Mouse (Mus musculus) neutrophil, adult 5-6 weeks (primary cell): ENCODE results near the gene Rnf185. TPM values are rescaled to one million over a fixed set of nuclear protein-coding genes. Genes with fewer than 3 reads are reported as not detected.

Experiments
- ATAC-seq: fragments of 151-379, 151-347 bp; 2 replicates; pipeline ENCODE4 v1.8.0; 2017; ENCODE audit warnings: mild to moderate bottlenecking, moderate TSS enrichment; ENCODE audit not compliant: insufficient number of reproducible peaks, poor library complexity, low FRiP score, severe bottlenecking; ENCODE audit errors: extremely low read depth
- total RNA-seq: library from RNA; stranded (forward); fragments of 200-1000 nt; gene quantifications from 2 replicates; pipeline ENCODE4 v1.2.3, GENCODE M21; 2017

Rnf185 gene
- total RNA-seq, 1 experiment from 2014 or later: 22.3 TPM

GRCm38 (mm10) chr11:3370928-3371598 lies 81.1 kb downstream of the Rnf185 start:
- peak; percentile 87 for ATAC-seq

- no peak for ATAC-seq
These were observed 82.0 kb downstream of the Rnf185 start for GRCm38 (mm10) chr11:3370162-3370561.

DNA sequence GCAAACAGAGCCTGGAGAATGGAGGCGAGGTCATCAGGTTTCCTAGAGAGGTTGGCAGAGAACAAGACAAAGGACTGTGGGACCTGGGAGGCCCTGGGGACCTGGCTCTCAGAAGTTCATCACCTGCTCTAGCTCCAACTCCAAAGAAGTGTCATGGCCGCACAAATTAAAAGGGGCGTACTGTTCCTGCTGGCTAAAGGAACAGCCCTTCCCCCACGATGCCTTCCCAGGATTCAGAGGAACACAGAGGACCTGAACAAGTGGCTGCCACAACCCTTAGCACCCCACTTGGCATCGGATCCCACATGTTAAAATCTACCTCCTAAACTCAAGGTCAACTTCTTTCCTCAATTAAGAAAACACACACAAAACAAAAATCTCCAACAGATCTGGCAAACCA lies 82.7 kb downstream of the Rnf185 start:
- ATAC-seq: no peak

GRCm38 (mm10) chr11:3368983-3369382 lies 83.2 kb downstream of the Rnf185 start:
- ATAC-seq: no peak

DNA sequence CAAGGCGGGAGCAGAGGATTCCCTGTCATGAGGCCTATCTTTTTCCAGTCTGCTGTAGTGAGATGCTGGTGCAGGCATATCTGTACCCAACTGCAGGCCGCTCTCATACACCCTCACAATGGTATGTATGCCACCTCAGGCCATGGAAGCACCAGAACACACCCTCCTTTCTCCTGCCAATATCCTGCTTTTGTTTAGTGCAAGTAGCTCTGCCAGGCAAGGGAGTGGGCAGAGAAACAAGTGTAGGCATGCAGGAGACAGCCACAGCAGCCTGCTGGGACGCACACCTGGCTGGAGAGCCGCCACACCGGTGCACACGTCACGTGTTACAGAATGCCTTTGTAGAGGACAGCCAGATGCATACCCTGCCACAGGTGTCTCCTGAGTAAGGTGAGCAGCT lies 85.8 kb downstream of the Rnf185 start:
- no peak for ATAC-seq

Other genes with a start within 250 kb of the Rnf185 start
- gene Eif4enif1, start 250.0 kb downstream of the Rnf185 start, total RNA-seq: 75.0 and 81.2 TPM in 2 replicates
- 129 and 137 TPM in 2 replicates for gene Drg1, start 185.9 kb downstream of the Rnf185 start, total RNA-seq
- gene Patz1, start 163.5 kb downstream of the Rnf185 start, total RNA-seq: 52.3 and 60.4 TPM in 2 replicates
- 62.5 and 68.5 TPM in 2 replicates for gene Pik3ip1, start 122.0 kb downstream of the Rnf185 start, total RNA-seq
- 46.5 and 53.3 TPM in 2 replicates for gene Limk2, start 43.2 kb downstream of the Rnf185 start, total RNA-seq
- 0.61 and 0.70 TPM in 2 replicates for gene Pla2g3, start 35.9 kb upstream of the Rnf185 start, total RNA-seq
- gene Inpp5j, start 52.5 kb upstream of the Rnf185 start, total RNA-seq: 0.70 and 1.4 TPM in 2 replicates
- gene Selenom, start 62.3 kb upstream of the Rnf185 start, total RNA-seq: 0.86 and 2.0 TPM in 2 replicates
- 2.2 and 3.1 TPM in 2 replicates for gene Smtn, start 88.2 kb upstream of the Rnf185 start, total RNA-seq
- 29.5 and 30.0 TPM in 2 replicates for gene Morc2a, start 196.8 kb upstream of the Rnf185 start, total RNA-seq